11 mouse cellular contexts compared by ENCODE assay signal in the genomic region with DNA sequence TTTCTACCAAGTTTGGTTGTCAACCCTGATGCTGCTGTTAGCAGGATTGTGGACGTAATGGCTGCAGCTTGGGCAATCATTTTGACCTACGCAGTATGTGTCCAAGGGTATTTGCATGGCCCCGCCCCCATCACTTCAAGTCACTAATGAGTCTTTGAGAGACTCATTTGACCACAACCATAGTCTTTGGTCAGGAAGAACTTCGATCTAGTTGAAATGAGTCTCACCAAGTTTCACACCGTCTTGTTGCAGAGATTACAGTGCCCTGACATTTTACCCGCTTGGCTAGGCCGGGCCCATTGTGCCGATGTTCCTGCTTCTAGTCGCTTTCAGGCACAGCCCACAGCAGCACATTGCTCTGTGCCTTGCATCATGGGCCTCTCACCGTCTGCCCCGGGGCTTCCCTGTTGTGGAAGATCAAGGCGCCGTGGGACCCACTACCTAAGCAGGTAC.
DNase-seq lines count a peak whose midpoint lies in the region; ATAC-seq lines count a peak whose summit lies in the region.
"Had no signal": no experiment of that assay in that cellular context is flagged by ENCODE, and none has a peak within 500 bp of the region (broad histone marks: within the 10 kb centered on the region; RNA-seq: fewer than 3 reads in every experiment).

No protein-coding gene starts in this region.

- intact Hi-C loops in heart, postnatal 10 days (cut with DNase I) = loop anchor here (5.0 kb wide), 2 partner anchors 60 to 400 kb away; no protein-coding TSS in a partner anchor
- intact Hi-C loops in gastrocnemius, postnatal 36 days (cut with DNase I) = loop anchor here (5.0 kb wide), 1 partner anchor 55 kb away; no protein-coding TSS in a partner anchor

- peak; percentile 95 for DNase-seq in heart, adult 11 months
- DNase-seq in heart, postnatal 10 days = no peak
- peak; percentile 38 for DNase-seq in ovary, postnatal 36 days (ENCODE audit: low spot score)
- no peak for DNase-seq in ovary, adult 18-20 months (ENCODE audit: low spot score)
- peak; percentile 19 for DNase-seq in ES-CJ7 (ENCODE audit: low read depth, low spot score)
- no peak for DNase-seq in gastrocnemius, postnatal 36 days
- DNase-seq in right cerebral cortex, postnatal 25 days = no peak
- DNase-seq: cerebellum, postnatal 10 days; kidney, postnatal 10 days; retina, postnatal 1 day had no signal

- ATAC-seq in megakaryocyte, adult 5-6 weeks (ENCODE audit: poor library complexity, severe bottlenecking) = peak; percentile 27; the same call in 1 of the 2 replicates

Comparison
In these comparisons a context has a peak if more than half of its experiments do, and no peak if none do; other contexts are left out.
1. DNase-seq: peak in heart, adult 11 months (single experiment), ovary, postnatal 36 days (single experiment) and ES-CJ7 (single experiment); none in heart, postnatal 10 days (0 of 2), ovary, adult 18-20 months (single experiment), gastrocnemius, postnatal 36 days (0 of 2) and right cerebral cortex, postnatal 25 days (single experiment).